Mouse (Mus musculus): Measurements from ENCODE around the gene Dgkq.

- TF ChIP-seq POLR2A (IDR thresholded peaks at IDR 0.05; ENCODE audit: extremely low read depth, insufficient read depth, low read length) (no peak), CTCF (IDR thresholded peaks at IDR 0.05; ENCODE audit: extremely low read depth, insufficient read depth, low read length) (no peak)
These were observed 21.7 kb upstream of the Dgkq start for GRCm38 (mm10) chr5:108691152-108691551.

Measured in cortical plate, adult 2 months (tissue).